Mouse (Mus musculus) C2C12 (cell line): ENCODE data around the gene Pdcd1lg2. TPM values are rescaled to one million over a fixed set of nuclear protein-coding genes. Genes with fewer than 3 reads are reported as not detected.

ENCODE experiments used
- H3K27me3 ChIP-seq: one replicate; pipeline ENCODE4 v1.6.1; 2011; ENCODE audit not compliant: control insufficient read depth, insufficient read depth, insufficient read length
- H3K36me3 ChIP-seq: one replicate; pipeline ENCODE4 v1.6.1; 2011; ENCODE audit not compliant: control insufficient read depth, insufficient read depth
- H3K4me3 ChIP-seq: one replicate; pipeline ENCODE4 v1.5.1; 2011; ENCODE audit warnings: mild to moderate bottlenecking, control low read depth; ENCODE audit not compliant: poor library complexity, insufficient read depth, severe bottlenecking
- H3K79me2 ChIP-seq: one replicate; pipeline ENCODE4 v1.6.1; 2011; ENCODE audit not compliant: control insufficient read depth, insufficient read depth
- H3K79me3 ChIP-seq: one replicate; pipeline ENCODE4 v1.6.1; 2011; ENCODE audit warnings: low read depth, control low read depth
- H3ac ChIP-seq: one replicate; pipeline ENCODE3; 2011; ENCODE audit warnings: low read depth; ENCODE audit not compliant: control insufficient read depth, insufficient read length
- CEBPB ChIP-seq: IDR thresholded peaks from one replicate; pipeline ENCODE4 v1.6.1; 2011; ENCODE audit warnings: low read depth, mild to moderate bottlenecking, control low read depth, moderate library complexity
- CTCF ChIP-seq: IDR thresholded peaks from one replicate; pipeline ENCODE4 v1.5.1; 2011; ENCODE audit not compliant: control insufficient read depth, insufficient read depth, insufficient read length
- FOSL1 ChIP-seq: IDR thresholded peaks from one replicate; pipeline ENCODE4 v1.8.0; 2011; ENCODE audit warnings: mild to moderate bottlenecking, low read length; ENCODE audit not compliant: poor library complexity, insufficient read depth, severe bottlenecking
- MAX ChIP-seq: IDR thresholded peaks from one replicate; pipeline ENCODE4 v1.6.1; 2011; ENCODE audit warnings: mild to moderate bottlenecking, control low read depth
- MYOD1 ChIP-seq: IDR thresholded peaks from one replicate; pipeline ENCODE4 v1.6.1; 2011; ENCODE audit warnings: low read depth; ENCODE audit not compliant: control insufficient read depth, insufficient read length
- MYOG ChIP-seq: IDR thresholded peaks from one replicate; pipeline ENCODE4 v1.6.1; 2011; ENCODE audit not compliant: control insufficient read depth, insufficient read length; ENCODE audit errors: extremely low read depth
- USF1 ChIP-seq: IDR thresholded peaks from one replicate; pipeline ENCODE4 v1.6.1; 2011; ENCODE audit warnings: low read depth, mild to moderate bottlenecking, control low read depth, moderate library complexity
- polyA plus RNA-seq: library from polyadenylated mRNA; unstranded; fragments of >200 nt; fragmentation: generic; extraction: Trizol; gene quantifications from one replicate; pipeline ENCODE4 v1.2.1, GENCODE M21; 2012; ENCODE audit warnings: missing spikeins

Gene Pdcd1lg2
- polyA plus RNA-seq, 1 experiment: not detected

GRCm38 (mm10) chr19:29470652-29471051 lies 59.9 kb downstream of the Pdcd1lg2 start:
- Histone ChIP-seq H3K79me3 (no peaks in the 10 kb centered on the region), H3K4me3 (no peak overlapping the region), H3K27me3 (peaks cover 7% of the 10 kb centered on the region), H3K36me3 (no peaks in the 10 kb centered on the region), H3ac (no peak overlapping the region), H3K79me2 (no peaks in the 10 kb centered on the region)
- TF ChIP-seq CTCF (no peak), MYOD1 (no peak), MAX (no peak), CEBPB (no peak), MYOG (no peak), USF1 (no peak), FOSL1 (no peak)

- H3K27me3 ChIP-seq: peaks cover 7% of the 10 kb centered on the region
- TF ChIP-seq MYOD1: no peak
- no peak for TF ChIP-seq CEBPB
- TF ChIP-seq FOSL1: no peak
- no peak for TF ChIP-seq MYOG
- TF ChIP-seq MAX: no peak
- TF ChIP-seq CTCF: no peak
- TF ChIP-seq USF1: no peak
- H3K79me3 ChIP-seq: no peaks in the 10 kb centered on the region
- no peaks in the 10 kb centered on the region for H3K79me2 ChIP-seq
- no peak overlapping the region for H3ac ChIP-seq
- no peak overlapping the region for H3K4me3 ChIP-seq
- no peaks in the 10 kb centered on the region for H3K36me3 ChIP-seq
Measured at GRCm38 (mm10) chr19:29472424-29472823, 61.7 kb downstream of the Pdcd1lg2 start.

- TF ChIP-seq USF1: no peak
- TF ChIP-seq MYOG: no peak
- no peak for TF ChIP-seq MAX
- TF ChIP-seq MYOD1: no peak
- no peak for TF ChIP-seq CEBPB
- TF ChIP-seq FOSL1: no peak
- no peak for TF ChIP-seq CTCF
- Histone ChIP-seq H3K36me3 (no peaks in the 10 kb centered on the region), H3K79me2 (no peaks in the 10 kb centered on the region), H3K27me3 (peaks cover 7% of the 10 kb centered on the region), H3K79me3 (no peaks in the 10 kb centered on the region), H3K4me3 (no peak overlapping the region), H3ac (no peak overlapping the region)
Measured at GRCm38 (mm10) chr19:29472946-29473345, 62.2 kb downstream of the Pdcd1lg2 start.

- TF ChIP-seq MAX (no peak), MYOD1 (no peak), USF1 (no peak), CEBPB (no peak), CTCF (no peak), FOSL1 (no peak), MYOG (no peak)
- Histone ChIP-seq H3K4me3 (no peak overlapping the region), H3K27me3 (peaks cover 13% of the 10 kb centered on the region), H3K79me3 (no peaks in the 10 kb centered on the region), H3ac (no peak overlapping the region), H3K36me3 (no peaks in the 10 kb centered on the region), H3K79me2 (no peaks in the 10 kb centered on the region)
Measured at GRCm38 (mm10) chr19:29474803-29475202, 64.1 kb downstream of the Pdcd1lg2 start.

GRCm38 (mm10) chr19:29475210-29475620 lies 64.5 kb downstream of the Pdcd1lg2 start:
- Histone ChIP-seq H3ac (no peak overlapping the region), H3K4me3 (no peak overlapping the region), H3K27me3 (peaks cover 17% of the 10 kb centered on the region), H3K36me3 (no peaks in the 10 kb centered on the region), H3K79me3 (no peaks in the 10 kb centered on the region), H3K79me2 (no peaks in the 10 kb centered on the region)
- TF ChIP-seq MYOG: no peak
- TF ChIP-seq CTCF: no peak
- TF ChIP-seq MAX: no peak
- TF ChIP-seq USF1: no peak
- TF ChIP-seq MYOD1: no peak
- TF ChIP-seq CEBPB: no peak
- no peak for TF ChIP-seq FOSL1

- H3K79me2 ChIP-seq: no peaks in the 10 kb centered on the region
- no peak overlapping the region for H3K4me3 ChIP-seq
- H3K79me3 ChIP-seq: no peaks in the 10 kb centered on the region
- H3K27me3 ChIP-seq: peaks cover 14% of the 10 kb centered on the region
- no peaks in the 10 kb centered on the region for H3K36me3 ChIP-seq
- TF ChIP-seq CEBPB: no peak
- TF ChIP-seq USF1: no peak
- no peak for TF ChIP-seq MAX
- TF ChIP-seq FOSL1: no peak
- no peak for TF ChIP-seq CTCF
- no peak for TF ChIP-seq MYOD1
- no peak for TF ChIP-seq MYOG
- no peak overlapping the region for H3ac ChIP-seq
Measured at GRCm38 (mm10) chr19:29478598-29478997, 67.9 kb downstream of the Pdcd1lg2 start.
